Mouse (Mus musculus): ENCODE data around the gene Itih5.

Gene Itih5

GRCm38 (mm10) chr2:10153201-10154075, at the start of gene Itih5:
Gene Itih5, plus strand, starts transcription at chr2:10153571.
- no peak for DNase-seq (ENCODE audit: low spot score)

- no peak for DNase-seq (ENCODE audit: low spot score)
Observed at GRCm38 (mm10) chr2:10108535-10109189, 44.7 kb upstream of the Itih5 start.

- no peak for DNase-seq (ENCODE audit: low spot score)
Observed at GRCm38 (mm10) chr2:10118751-10119150, 34.6 kb upstream of the Itih5 start.

- no peak for DNase-seq (ENCODE audit: low spot score)
Observed at GRCm38 (mm10) chr2:10119276-10119675, 34.1 kb upstream of the Itih5 start.

DNA sequence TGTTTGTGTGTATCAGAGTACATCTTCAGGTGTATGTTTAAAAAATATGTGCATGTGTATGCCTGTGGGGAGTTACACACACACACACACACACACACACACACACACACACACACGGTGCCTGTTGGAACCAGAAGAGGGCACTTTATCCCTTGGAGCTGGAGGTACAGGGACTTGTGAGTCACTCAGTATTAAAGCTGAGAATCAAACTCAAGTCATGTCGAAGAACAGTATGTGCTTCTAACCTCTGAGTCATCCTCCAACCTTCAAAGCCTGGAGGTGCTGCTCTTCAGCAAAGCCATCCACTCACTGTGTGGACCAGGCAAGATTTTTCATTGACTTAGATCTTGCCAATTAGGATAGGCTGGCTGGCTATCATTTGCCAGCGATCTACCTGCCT, 31.5 kb upstream of the Itih5 start:
- no peak for DNase-seq (ENCODE audit: low spot score)

DNA sequence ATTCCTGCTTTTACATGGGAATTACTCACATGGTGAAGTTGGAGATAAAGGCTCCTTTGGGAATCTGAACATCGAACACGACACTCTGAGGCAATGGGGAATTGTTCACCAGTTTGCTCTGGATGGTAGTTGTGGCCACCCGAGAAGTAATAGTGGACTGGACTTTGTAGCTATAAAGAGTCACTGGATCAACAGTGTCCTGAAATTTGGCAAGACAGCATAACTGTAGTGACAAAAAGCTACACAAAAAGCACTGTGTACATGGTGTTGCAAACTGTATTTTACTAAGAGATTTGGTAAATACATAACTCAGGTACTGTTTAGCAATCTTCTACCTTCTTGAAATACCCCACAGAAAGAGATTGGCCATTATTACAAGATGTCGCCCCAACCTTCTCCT, 27.2 kb upstream of the Itih5 start:
- DNase-seq (ENCODE audit: low spot score) = no peak

- DNase-seq (ENCODE audit: low spot score) = no peak
Observed at GRCm38 (mm10) chr2:10127471-10127870, 25.9 kb upstream of the Itih5 start.

GRCm38 (mm10) chr2:10128571-10128970, 24.8 kb upstream of the Itih5 start:
- no peak for DNase-seq (ENCODE audit: low spot score)

- no peak for DNase-seq (ENCODE audit: low spot score)
Observed at GRCm38 (mm10) chr2:10130341-10130990, 22.9 kb upstream of the Itih5 start.

GRCm38 (mm10) chr2:10131296-10131695, 22.1 kb upstream of the Itih5 start, which contains the start of gene Itih2:
Gene Itih2, minus strand, starts transcription at chr2:10131396.
- DNase-seq (ENCODE audit: low spot score) = no peak

DNA sequence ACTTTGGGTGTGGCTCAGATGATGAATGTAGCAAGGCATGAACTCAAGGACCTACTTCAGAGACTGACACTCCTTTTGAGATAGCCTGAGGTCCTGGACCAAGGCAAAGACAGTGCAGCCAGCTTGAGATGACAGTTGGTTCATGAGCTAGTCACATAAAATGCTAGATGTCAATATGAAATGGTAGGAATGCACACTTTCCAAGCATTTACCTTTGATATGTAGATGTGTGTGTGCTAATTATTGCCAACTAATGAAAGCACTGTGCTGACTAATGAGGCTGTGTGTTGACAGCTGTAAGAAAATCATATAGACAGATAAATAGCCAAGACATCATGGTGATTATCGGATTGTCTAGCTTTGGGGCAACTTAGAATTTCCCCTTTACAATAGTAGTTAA, 21.2 kb upstream of the Itih5 start:
- DNase-seq (ENCODE audit: low spot score) = no peak

GRCm38 (mm10) chr2:10133941-10134340, 19.4 kb upstream of the Itih5 start:
- DNase-seq (ENCODE audit: low spot score) = no peak

- DNase-seq (ENCODE audit: low spot score) = no peak
Observed at GRCm38 (mm10) chr2:10137320-10137719, 16.1 kb upstream of the Itih5 start.

- DNase-seq (ENCODE audit: low spot score) = no peak
Observed at GRCm38 (mm10) chr2:10140456-10140855, 12.9 kb upstream of the Itih5 start.

- peak; percentile 46 for DNase-seq (ENCODE audit: low spot score)
Observed at GRCm38 (mm10) chr2:10142472-10143454, 10.6 kb upstream of the Itih5 start.

- DNase-seq (ENCODE audit: low spot score) = no peak
Observed at GRCm38 (mm10) chr2:10145514-10145913, 7.9 kb upstream of the Itih5 start.

DNA sequence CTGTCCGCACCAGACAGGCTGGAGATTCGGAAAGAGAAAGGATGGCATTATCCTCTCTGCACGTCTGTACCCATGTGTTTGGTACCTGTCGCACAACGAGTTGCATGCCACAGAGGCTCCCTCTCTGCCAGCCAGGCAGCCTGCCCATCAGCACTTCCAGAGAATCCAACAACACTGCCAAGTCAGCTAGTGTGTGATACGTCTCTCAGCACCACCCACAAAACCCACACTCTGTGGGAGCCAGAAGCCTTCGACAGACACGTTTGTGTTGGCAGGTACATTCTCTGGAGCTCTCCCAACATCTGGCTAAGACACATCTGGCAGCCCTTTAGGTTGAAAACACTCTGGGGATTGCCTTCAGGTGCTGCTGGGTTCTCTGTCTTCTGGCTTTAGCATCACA, 6.2 kb upstream of the Itih5 start:
- no peak for DNase-seq (ENCODE audit: low spot score)

GRCm38 (mm10) chr2:10152590-10152989, 781 bp upstream of the Itih5 start:
- DNase-seq (ENCODE audit: low spot score) = no peak

DNA sequence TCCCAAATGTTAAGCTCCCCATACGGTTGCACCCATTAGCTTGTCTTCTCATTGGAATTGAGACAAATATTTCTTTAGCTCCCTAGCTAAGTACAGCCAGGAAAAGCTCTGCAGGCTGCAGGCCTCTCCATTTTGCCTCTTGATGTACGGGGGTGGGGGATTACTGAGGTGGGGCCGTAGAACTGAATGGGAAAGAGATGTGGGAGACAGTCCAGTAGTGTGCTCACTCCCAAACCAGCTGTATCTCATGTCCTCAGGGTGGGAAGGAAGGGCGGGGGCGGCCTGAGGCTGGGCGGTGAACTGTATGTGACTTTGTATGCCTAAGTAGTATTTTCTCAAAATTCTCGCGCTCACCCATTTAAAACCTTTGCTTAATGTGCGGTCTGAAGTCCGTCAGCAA, 3.8 kb downstream of the Itih5 start:
- DNase-seq (ENCODE audit: low spot score) = no peak

DNA sequence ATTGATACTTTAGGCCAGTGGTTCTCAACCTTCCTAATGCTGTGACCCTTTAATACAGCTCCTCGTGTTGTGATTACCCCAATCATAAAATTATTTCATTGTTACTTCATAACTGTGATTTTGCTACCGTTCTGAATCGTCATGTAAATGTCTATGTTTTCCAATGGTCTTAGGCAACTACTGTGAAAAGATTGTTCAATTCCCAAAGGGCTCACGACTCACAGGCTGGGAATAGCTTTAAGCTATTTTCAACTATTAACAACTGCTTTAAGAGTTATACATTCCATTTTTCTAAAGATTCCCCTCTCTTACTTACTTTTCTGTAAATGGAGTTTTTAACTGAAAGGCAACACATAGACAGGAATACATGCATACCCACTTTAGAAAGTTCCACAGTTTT, 8.6 kb downstream of the Itih5 start:
- no peak for DNase-seq (ENCODE audit: low spot score)

DNA sequence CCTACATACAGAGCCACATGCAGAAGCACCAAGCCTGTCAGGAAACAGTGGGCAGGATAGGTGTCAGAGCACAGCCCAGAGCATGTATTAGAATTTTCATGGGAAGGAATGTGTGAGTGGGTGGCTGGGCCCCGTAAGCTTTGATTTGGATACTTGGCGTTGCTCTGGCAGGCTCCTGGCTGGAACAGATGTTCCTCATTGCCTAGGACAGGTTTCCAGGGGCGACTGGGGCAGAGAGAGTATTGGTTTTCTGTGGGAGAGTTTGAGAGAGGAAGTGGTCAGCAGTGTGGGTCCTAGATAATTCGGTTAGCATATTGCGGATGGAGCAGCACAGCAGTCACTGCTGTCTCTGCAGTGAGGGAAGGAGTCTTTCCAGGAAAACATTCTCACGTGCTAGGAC, 13.3 kb downstream of the Itih5 start:
- no peak for DNase-seq (ENCODE audit: low spot score)

DNA sequence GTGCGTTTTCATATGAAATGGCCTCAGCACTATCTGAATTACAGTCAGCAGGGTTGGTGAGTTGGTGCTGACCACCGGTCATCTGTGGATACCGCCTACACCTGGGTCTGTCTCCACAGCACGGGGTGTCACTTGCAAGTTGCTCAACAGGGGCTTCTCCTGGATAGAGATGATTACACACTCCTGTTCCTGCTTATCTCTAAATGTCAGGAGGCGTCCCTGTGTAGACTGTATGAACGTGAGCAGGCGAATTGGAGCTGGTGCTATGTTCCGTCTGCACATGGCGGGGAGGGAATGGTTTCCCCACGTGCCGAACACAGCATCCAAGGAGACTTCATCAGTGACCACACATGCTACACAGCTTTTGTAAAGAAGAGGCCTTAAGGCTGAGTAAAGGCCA, 13.9 kb downstream of the Itih5 start:
- no peak for DNase-seq (ENCODE audit: low spot score)
